Mouse (Mus musculus) right cerebral cortex, adult 2 months (tissue): ENCODE results near the gene Dctpp1.

ENCODE experiments used
- DNase-seq, 2 experiments: peaks; one replicate each; pipeline ENCODE4 v3.0.0; 2021 to 2022; ENCODE audit warnings: low spot score in 2 of 2

Dctpp1 gene

GRCm38 (mm10) chr7:127260309-127261111 is at the start of gene Dctpp1:
Gene Dctpp1 (minus strand): TSS chr7:127260709.
- DNase-seq = peak; percentile 98 to 99

- no peak for DNase-seq
Observed at GRCm38 (mm10) chr7:127309951-127310350, 49.4 kb upstream of the Dctpp1 start.

GRCm38 (mm10) chr7:127308887-127309286 is 48.4 kb upstream of the Dctpp1 start:
- DNase-seq = peak; percentile 60 to 70

- DNase-seq = no peak
Observed at GRCm38 (mm10) chr7:127308431-127308830, 47.9 kb upstream of the Dctpp1 start.

- no peak for DNase-seq
Observed at GRCm38 (mm10) chr7:127297586-127298193, 37.2 kb upstream of the Dctpp1 start.

- DNase-seq = no peak
Observed at GRCm38 (mm10) chr7:127296786-127297555, 36.5 kb upstream of the Dctpp1 start.

- DNase-seq = no peak
Observed at GRCm38 (mm10) chr7:127296098-127296497, 35.6 kb upstream of the Dctpp1 start, which contains the start of gene Itgal. Gene Itgal (plus strand): TSS chr7:127296260.

GRCm38 (mm10) chr7:127290142-127290541 is 29.6 kb upstream of the Dctpp1 start:
- DNase-seq = no peak

- DNase-seq = no peak
Observed at GRCm38 (mm10) chr7:127289306-127289705, 28.8 kb upstream of the Dctpp1 start.

- no peak for DNase-seq
Observed at GRCm38 (mm10) chr7:127287940-127288339, 27.4 kb upstream of the Dctpp1 start.

GRCm38 (mm10) chr7:127285154-127285553 is 24.6 kb upstream of the Dctpp1 start:
- no peak for DNase-seq

GRCm38 (mm10) chr7:127282190-127282589 is 21.7 kb upstream of the Dctpp1 start:
- no peak for DNase-seq

GRCm38 (mm10) chr7:127281114-127281513 is 20.6 kb upstream of the Dctpp1 start:
- DNase-seq = no peak

- no peak for DNase-seq
Observed at GRCm38 (mm10) chr7:127280092-127280491, 19.6 kb upstream of the Dctpp1 start.

- no peak for DNase-seq
Observed at GRCm38 (mm10) chr7:127278311-127278710, 17.8 kb upstream of the Dctpp1 start.

GRCm38 (mm10) chr7:127276519-127276961 is 16.0 kb upstream of the Dctpp1 start:
- no peak for DNase-seq

- DNase-seq = peak; percentile 98 to 99
Observed at GRCm38 (mm10) chr7:127273925-127274789, 13.6 kb upstream of the Dctpp1 start, which contains the start of gene Sephs2. Gene Sephs2 (minus strand): TSS chr7:127274055.

GRCm38 (mm10) chr7:127273118-127273923 is 12.8 kb upstream of the Dctpp1 start:
- no peak for DNase-seq

GRCm38 (mm10) chr7:127272566-127272965 is 12.1 kb upstream of the Dctpp1 start:
- DNase-seq = no peak

- DNase-seq = no peak
Observed at GRCm38 (mm10) chr7:127271093-127271492, 10.6 kb upstream of the Dctpp1 start.
